Mouse (Mus musculus) kidney, postnatal 14 days (tissue): Measurements from ENCODE around the gene Pisd.
A peak's percentile ranks its signal among the peaks of the same experiment; 100 is the strongest.
"Not testable (repeated sequence)": the region's sequence is repeated elsewhere in the genome, so short reads cannot be mapped to it uniquely, and the experiment has no call there.

Source experiments
- DNase-seq: peaks from one replicate; pipeline ENCODE4 v3.0.0; 2022; ENCODE audit warnings: mixed read lengths

Gene Pisd

GRCm38 (mm10) chr5:32742149-32742548 is 43.3 kb downstream of the Pisd start:
- DNase-seq: no peak

- DNase-seq: not testable (repeated sequence)
Measured at GRCm38 (mm10) chr5:32741377-32741776, 44.1 kb downstream of the Pisd start.

- DNase-seq: not testable (repeated sequence)
Measured at GRCm38 (mm10) chr5:32740850-32741249, 44.6 kb downstream of the Pisd start.

- no peak for DNase-seq
Measured at GRCm38 (mm10) chr5:32740138-32740537, 45.3 kb downstream of the Pisd start.

- DNase-seq: not testable (repeated sequence)
Measured at GRCm38 (mm10) chr5:32736770-32737169, 48.7 kb downstream of the Pisd start.

- no peak for DNase-seq
Measured at GRCm38 (mm10) chr5:32735779-32736178, 49.7 kb downstream of the Pisd start.

GRCm38 (mm10) chr5:32733892-32734291 is 51.6 kb downstream of the Pisd start:
- DNase-seq: not testable (repeated sequence)

- no peak for DNase-seq
Measured at GRCm38 (mm10) chr5:32728851-32729250, 56.6 kb downstream of the Pisd start.

GRCm38 (mm10) chr5:32728300-32728699 is 57.1 kb downstream of the Pisd start:
- no peak for DNase-seq

- not testable (repeated sequence) for DNase-seq
Measured at GRCm38 (mm10) chr5:32725397-32725796, 60.0 kb downstream of the Pisd start.

GRCm38 (mm10) chr5:32723981-32724380 is 61.5 kb downstream of the Pisd start:
- DNase-seq: no peak

- DNase-seq: not testable (repeated sequence)
Measured at GRCm38 (mm10) chr5:32722711-32723110, 62.7 kb downstream of the Pisd start.

- DNase-seq: no peak
Measured at GRCm38 (mm10) chr5:32722263-32722662, 63.2 kb downstream of the Pisd start.

- no peak for DNase-seq
Measured at GRCm38 (mm10) chr5:32721316-32721715, 64.1 kb downstream of the Pisd start.

- no peak for DNase-seq
Measured at GRCm38 (mm10) chr5:32720416-32720815, 65.0 kb downstream of the Pisd start.

GRCm38 (mm10) chr5:32718916-32719315 is 66.5 kb downstream of the Pisd start:
- peak; percentile 17 for DNase-seq

- no peak for DNase-seq
Measured at GRCm38 (mm10) chr5:32717726-32718125, 67.7 kb downstream of the Pisd start.

- DNase-seq: peak; percentile 93
Measured at GRCm38 (mm10) chr5:32713703-32714467, 71.6 kb downstream of the Pisd start.

- no peak for DNase-seq
Measured at GRCm38 (mm10) chr5:32713042-32713702, 72.3 kb downstream of the Pisd start.

GRCm38 (mm10) chr5:32712221-32713041 is 73.0 kb downstream of the Pisd start:
- no peak for DNase-seq

GRCm38 (mm10) chr5:32711485-32711884 is 74.0 kb downstream of the Pisd start:
- DNase-seq: no peak

GRCm38 (mm10) chr5:32706226-32706780 is 79.1 kb downstream of the Pisd start:
- DNase-seq: no peak
